12 mouse cellular contexts compared by ENCODE assay signal in the genomic region with DNA sequence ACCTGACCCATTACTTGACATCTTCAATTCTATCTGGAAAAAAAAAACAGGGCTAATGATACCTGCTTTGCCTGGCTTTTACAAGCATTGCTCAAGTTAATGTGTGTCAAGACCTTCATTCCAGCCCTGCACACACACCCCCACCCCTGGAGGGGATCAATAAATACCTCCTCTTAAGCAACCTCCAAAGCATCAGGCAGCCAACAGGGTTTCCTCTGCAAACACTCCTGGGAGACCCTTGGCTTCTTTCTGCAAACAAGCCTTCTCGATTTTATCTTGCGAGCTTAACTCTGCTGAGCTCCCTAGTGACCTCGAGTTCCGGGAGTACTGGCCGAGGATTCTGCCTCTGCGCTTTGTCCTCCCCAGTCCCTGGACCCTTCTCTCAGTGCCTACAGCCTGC.
DNase-seq lines count a peak whose midpoint lies in the region; ATAC-seq and TF ChIP-seq lines count a peak whose summit lies in the region.
"Had no signal": no experiment of that assay in that cellular context is flagged by ENCODE, and none has a peak within 500 bp of the region (broad histone marks: within the 10 kb centered on the region; RNA-seq: fewer than 3 reads in every experiment).

No protein-coding gene starts in this region.

- 0 out of 2 replicates have a peak, but pooled peaks cover 4% of the 10 kb centered on the region for H3K4me1 ChIP-seq in kidney, adult 2 months (ENCODE audit: control insufficient read depth, insufficient read depth, low read length)
- H3K4me1 ChIP-seq in kidney, embryonic 14.5 days (ENCODE audit: control insufficient read depth, insufficient read depth, low read length): peaks cover 9% of the 10 kb centered on the region; the same call in 1 of the 2 replicates
- H3K4me1 ChIP-seq in midbrain, embryonic 11.5 days (ENCODE audit: control insufficient read depth, insufficient read depth, low read length): peaks cover 6% of the 10 kb centered on the region
- peaks cover 9% of the 10 kb centered on the region for H3K4me1 ChIP-seq in midbrain, embryonic 14.5 days (ENCODE audit: control insufficient read depth, insufficient read depth, low read length)
- H3K4me1 ChIP-seq: megakaryocyte, embryonic 14.5 days had no signal

- H3K4me2 ChIP-seq in kidney, embryonic 14.5 days (replicated peaks; ENCODE audit: low read depth, low read length): no peak overlapping the region
- H3K4me2 ChIP-seq in midbrain, embryonic 11.5 days: no peak overlapping the region
- no peak overlapping the region for H3K4me2 ChIP-seq in midbrain, embryonic 14.5 days (ENCODE audit: low read length)
- H3K4me2 ChIP-seq: heart, embryonic 15.5 days had no signal

- H3K27me3 ChIP-seq in kidney, adult 2 months (replicated peaks; ENCODE audit: control insufficient read depth, insufficient read depth, low read length): no peaks in the 10 kb centered on the region
- no peaks in the 10 kb centered on the region; the same call in 1 of the 2 replicates for H3K27me3 ChIP-seq in kidney, embryonic 14.5 days (ENCODE audit: control insufficient read depth, insufficient read depth, low read length)
- no peaks in the 10 kb centered on the region; the same call in 1 of the 2 replicates for H3K27me3 ChIP-seq in midbrain, embryonic 11.5 days (ENCODE audit: control insufficient read depth, insufficient read depth, low read length)
- no peaks in the 10 kb centered on the region for H3K27me3 ChIP-seq in midbrain, embryonic 14.5 days (ENCODE audit: control insufficient read depth, insufficient read depth, low read length)

- peak; percentile 32 for DNase-seq in embryo, embryonic 10 days (ENCODE audit: low spot score)
- no peak for DNase-seq in embryo, embryonic 9.5 days (ENCODE audit: extremely low spot score)
- peak; percentile 25 for DNase-seq in kidney, adult 2 months
- peak; percentile 83 for DNase-seq in midbrain, embryonic 11.5 days (ENCODE audit: low spot score, missing footprints)
- DNase-seq in midbrain, embryonic 14.5 days: no peak
- no peak for DNase-seq in thymus, postnatal 4 days
- DNase-seq in layer of hippocampus, postnatal 14 days (ENCODE audit: low spot score in 2 of 2): no peak
- DNase-seq: right cerebral cortex, postnatal 4 days had no signal

- H3K4me3 ChIP-seq in kidney, adult 2 months (ENCODE audit: insufficient read depth, low read depth, low read length): no peak overlapping the region
- H3K4me3 ChIP-seq in kidney, embryonic 14.5 days (ENCODE audit: low read length): no peak overlapping the region
- no peak overlapping the region for H3K4me3 ChIP-seq in midbrain, embryonic 11.5 days (ENCODE audit: low read depth, low read length)
- H3K4me3 ChIP-seq in midbrain, embryonic 14.5 days (replicated peaks; ENCODE audit: low read depth, low read length): no peak overlapping the region
- H3K4me3 ChIP-seq: heart, embryonic 15.5 days; megakaryocyte, embryonic 14.5 days had no signal

- no peak for ATAC-seq in kidney, embryonic 14.5 days (ENCODE audit: low FRiP score, low TSS enrichment)
- no peak for ATAC-seq in midbrain, embryonic 11.5 days (ENCODE audit: low FRiP score)
- no peak for ATAC-seq in midbrain, embryonic 14.5 days (ENCODE audit: low FRiP score, low TSS enrichment)
- ATAC-seq: hindbrain, embryonic 16.5 days had no signal

- H3K9ac ChIP-seq in kidney, embryonic 14.5 days (ENCODE audit: low read depth, low read length): no peak overlapping the region
- no peak overlapping the region for H3K9ac ChIP-seq in midbrain, embryonic 11.5 days (ENCODE audit: low read length)
- H3K9ac ChIP-seq in midbrain, embryonic 14.5 days (replicated peaks; ENCODE audit: low read length): no peak overlapping the region
- H3K9ac ChIP-seq: heart, embryonic 15.5 days had no signal

- no peaks in the 10 kb centered on the region for H3K36me3 ChIP-seq in kidney, adult 2 months (ENCODE audit: control insufficient read depth, insufficient read depth, low read length)
- no peaks in the 10 kb centered on the region for H3K36me3 ChIP-seq in kidney, embryonic 14.5 days (ENCODE audit: control insufficient read depth, insufficient read depth, low read length)
- H3K36me3 ChIP-seq in midbrain, embryonic 11.5 days (ENCODE audit: control insufficient read depth, insufficient read depth, low read length): no peaks in the 10 kb centered on the region
- no peaks in the 10 kb centered on the region for H3K36me3 ChIP-seq in midbrain, embryonic 14.5 days (ENCODE audit: control insufficient read depth, insufficient read depth, low read length)
- H3K36me3 ChIP-seq: heart, embryonic 15.5 days had no signal

- WGBS in kidney, adult 2 months: 19% methylated on average over 6 of the region's 6 CpGs
- WGBS in kidney, embryonic 14.5 days: 4% methylated on average over 6 of the region's 6 CpGs
- WGBS in midbrain, embryonic 11.5 days: 15% methylated on average over 6 of the region's 6 CpGs
- 5% methylated on average over 6 of the region's 6 CpGs for WGBS in midbrain, embryonic 14.5 days

- TF ChIP-seq CTCF in kidney, adult 2 months (conservative IDR thresholded peaks at IDR 0.05; ENCODE audit: insufficient read depth, insufficient read length, low read depth, low read length): no peak

- no peak overlapping the region for H3K27ac ChIP-seq in kidney, adult 2 months (ENCODE audit: insufficient read depth, low read depth, low read length)
- no peak overlapping the region for H3K27ac ChIP-seq in kidney, embryonic 14.5 days (ENCODE audit: low read depth, low read length)
- no peak overlapping the region for H3K27ac ChIP-seq in midbrain, embryonic 11.5 days (ENCODE audit: low read depth, low read length)
- H3K27ac ChIP-seq in midbrain, embryonic 14.5 days (replicated peaks; ENCODE audit: low read depth, low read length): no peak overlapping the region
- H3K27ac ChIP-seq: heart, embryonic 15.5 days had no signal

- no peak for TF ChIP-seq POLR2A in kidney, adult 2 months (IDR thresholded peaks at IDR 0.05; ENCODE audit: low read depth, low read length)

- no peaks in the 10 kb centered on the region for H3K9me3 ChIP-seq in kidney, embryonic 14.5 days (ENCODE audit: control insufficient read depth, low read length)
- H3K9me3 ChIP-seq in midbrain, embryonic 11.5 days (ENCODE audit: control insufficient read depth, low read length): no peaks in the 10 kb centered on the region
- no peaks in the 10 kb centered on the region for H3K9me3 ChIP-seq in midbrain, embryonic 14.5 days (ENCODE audit: control insufficient read depth, low read length)
- H3K9me3 ChIP-seq: heart, embryonic 15.5 days; megakaryocyte, embryonic 14.5 days had no signal

Comparison
In these comparisons a context has a peak if more than half of its experiments do, and no peak if none do; other contexts are left out.
1. DNase-seq: peak in embryo, embryonic 10 days (single experiment), kidney, adult 2 months (single experiment) and midbrain, embryonic 11.5 days (single experiment); none in embryo, embryonic 9.5 days (single experiment), midbrain, embryonic 14.5 days (single experiment), thymus, postnatal 4 days (single experiment) and layer of hippocampus, postnatal 14 days (0 of 2).